Mouse (Mus musculus): ENCODE results near the gene Vsig8.

DNA sequence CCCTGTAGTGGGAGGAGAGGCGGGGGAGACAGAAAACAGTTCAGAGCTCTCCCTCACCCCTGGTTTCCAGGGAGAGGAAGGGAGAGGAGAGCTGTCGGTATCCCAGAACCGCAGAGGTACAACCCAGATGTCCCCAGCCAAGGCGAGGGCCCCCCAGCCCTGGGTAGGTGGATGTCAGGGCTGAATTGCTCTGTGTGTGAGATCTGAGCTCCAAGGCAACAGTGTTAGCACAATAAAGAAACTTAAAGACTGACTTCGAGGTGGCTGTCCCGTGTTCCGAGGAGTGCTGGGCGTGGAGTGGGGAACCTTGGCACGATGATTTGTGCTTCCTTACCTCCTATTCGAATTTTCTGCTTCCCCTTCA is 7.7 kb downstream of the Vsig8 start:
- TF ChIP-seq GATA1 (IDR thresholded peaks at IDR 0.05; ENCODE audit: low read length) (no peak), TAL1 (IDR thresholded peaks at IDR 0.05; ENCODE audit: low read length) (no peak)

Data from erythroblast, embryonic 14.5 days (primary cell).